Mouse (Mus musculus): ENCODE results near the gene Kcna10. TPM values are rescaled to one million over a fixed set of nuclear protein-coding genes. Genes with fewer than 3 reads are reported as not detected.

The Kcna10 gene
- polyA plus RNA-seq, 1 experiment from 2014 or later = not detected

GRCm38 (mm10) chr3:107229822-107230221, 47.0 kb downstream of the Kcna10 start:
- 75% methylated on average over 5 of the region's 5 CpGs for WGBS
- no peaks in the 10 kb centered on the region for H3K9me3 ChIP-seq (replicated peaks; ENCODE audit: control insufficient read depth, low read length)
- no peak overlapping the region for H3K9ac ChIP-seq (ENCODE audit: low read length)
- ATAC-seq (no peak), DNase-seq (ENCODE audit: low spot score) (no peak)
- no peaks in the 10 kb centered on the region for H3K4me1 ChIP-seq (ENCODE audit: control insufficient read depth, insufficient read depth, low read length)
- no peak overlapping the region for H3K4me2 ChIP-seq (ENCODE audit: low read length)
- no peak overlapping the region for H3K27ac ChIP-seq (ENCODE audit: low read depth, low read length)
- H3K27me3 ChIP-seq (replicated peaks; ENCODE audit: control insufficient read depth, insufficient read depth, low read length) = no peaks in the 10 kb centered on the region
- no peaks in the 10 kb centered on the region for H3K36me3 ChIP-seq (ENCODE audit: control insufficient read depth, insufficient read depth, low read length)
- H3K4me3 ChIP-seq (ENCODE audit: low read depth, low read length) = no peak overlapping the region

GRCm38 (mm10) chr3:107230527-107230926, 47.7 kb downstream of the Kcna10 start, which contains the start of gene A630076J17Rik:
A630076J17Rik (plus strand) TSS chr3:107230614.
- H3K4me3 ChIP-seq (ENCODE audit: low read depth, low read length) = no peak within 1 kb of the TSS
- no peaks in the 10 kb centered on the region for H3K36me3 ChIP-seq (ENCODE audit: control insufficient read depth, insufficient read depth, low read length)
- no peak within 1 kb of the TSS for H3K27ac ChIP-seq (ENCODE audit: low read depth, low read length)
- ATAC-seq = no peak
- whole genome bisulfite sequencing = 69% methylated on average over 1 of the region's 1 CpGs
- no peaks in the 10 kb centered on the region for H3K9me3 ChIP-seq (replicated peaks; ENCODE audit: control insufficient read depth, low read length)
- H3K9ac ChIP-seq (ENCODE audit: low read length) = no peak within 1 kb of the TSS
- H3K27me3 ChIP-seq (replicated peaks; ENCODE audit: control insufficient read depth, insufficient read depth, low read length) = no peaks in the 10 kb centered on the region
- no peaks in the 10 kb centered on the region for H3K4me1 ChIP-seq (ENCODE audit: control insufficient read depth, insufficient read depth, low read length)
- DNase-seq (ENCODE audit: low spot score) = no peak
- no peak within 1 kb of the TSS for H3K4me2 ChIP-seq (ENCODE audit: low read length)

GRCm38 (mm10) chr3:107231202-107231601, 48.3 kb downstream of the Kcna10 start:
- no peak overlapping the region for H3K27ac ChIP-seq (ENCODE audit: low read depth, low read length)
- ATAC-seq = no peak

GRCm38 (mm10) chr3:107233351-107233813, 50.5 kb downstream of the Kcna10 start:
- Histone ChIP-seq H3K27ac (ENCODE audit: low read depth, low read length) (no peak overlapping the region), H3K4me2 (ENCODE audit: low read length) (no peak overlapping the region), H3K27me3 (replicated peaks; ENCODE audit: control insufficient read depth, insufficient read depth, low read length) (no peaks in the 10 kb centered on the region), H3K4me1 (ENCODE audit: control insufficient read depth, insufficient read depth, low read length) (no peaks in the 10 kb centered on the region), H3K9me3 (replicated peaks; ENCODE audit: control insufficient read depth, low read length) (no peaks in the 10 kb centered on the region), H3K4me3 (ENCODE audit: low read depth, low read length) (no peak overlapping the region), H3K36me3 (ENCODE audit: control insufficient read depth, insufficient read depth, low read length) (no peaks in the 10 kb centered on the region), H3K9ac (ENCODE audit: low read length) (peak overlapping the region; percentile 3; the same call in 1 of the 2 replicates)
- peak; percentile 64 for ATAC-seq
- DNase-seq (ENCODE audit: low spot score) = peak; percentile 90
- WGBS = 7% methylated on average over 11 of the region's 11 CpGs

More at GRCm38 (mm10) chr3:107231202-107231601, 48.3 kb downstream of the Kcna10 start:
- Histone ChIP-seq H3K36me3 (ENCODE audit: control insufficient read depth, insufficient read depth, low read length) (no peaks in the 10 kb centered on the region), H3K4me1 (ENCODE audit: control insufficient read depth, insufficient read depth, low read length) (no peaks in the 10 kb centered on the region), H3K9ac (ENCODE audit: low read length) (no peak overlapping the region), H3K4me2 (ENCODE audit: low read length) (no peak overlapping the region), H3K27me3 (replicated peaks; ENCODE audit: control insufficient read depth, insufficient read depth, low read length) (no peaks in the 10 kb centered on the region), H3K9me3 (replicated peaks; ENCODE audit: control insufficient read depth, low read length) (no peaks in the 10 kb centered on the region), H3K4me3 (ENCODE audit: low read depth, low read length) (no peak overlapping the region)
- 69% methylated on average over 4 of the region's 4 CpGs for WGBS
- DNase-seq (ENCODE audit: low spot score) = no peak

GRCm38 (mm10) chr3:107233945-107234344, 51.1 kb downstream of the Kcna10 start:
- DNase-seq (ENCODE audit: low spot score) (no peak), ATAC-seq (peak; percentile 40; the same call in 1 of the 2 replicates)
- no peak overlapping the region for H3K27ac ChIP-seq (ENCODE audit: low read depth, low read length)
- WGBS = 22% methylated on average over 2 of the region's 2 CpGs
- H3K9me3 ChIP-seq (replicated peaks; ENCODE audit: control insufficient read depth, low read length) = no peaks in the 10 kb centered on the region
- H3K4me1 ChIP-seq (ENCODE audit: control insufficient read depth, insufficient read depth, low read length) = no peaks in the 10 kb centered on the region
- no peaks in the 10 kb centered on the region for H3K36me3 ChIP-seq (ENCODE audit: control insufficient read depth, insufficient read depth, low read length)
- no peaks in the 10 kb centered on the region for H3K27me3 ChIP-seq (replicated peaks; ENCODE audit: control insufficient read depth, insufficient read depth, low read length)
- no peak overlapping the region for H3K4me3 ChIP-seq (ENCODE audit: low read depth, low read length)
- no peak overlapping the region for H3K4me2 ChIP-seq (ENCODE audit: low read length)
- no peak overlapping the region for H3K9ac ChIP-seq (ENCODE audit: low read length)

GRCm38 (mm10) chr3:107238051-107238450, 55.2 kb downstream of the Kcna10 start:
- H3K36me3 ChIP-seq (ENCODE audit: control insufficient read depth, insufficient read depth, low read length) = no peaks in the 10 kb centered on the region
- H3K4me1 ChIP-seq (ENCODE audit: control insufficient read depth, insufficient read depth, low read length) = peaks cover 10% of the 10 kb centered on the region
- no peaks in the 10 kb centered on the region for H3K27me3 ChIP-seq (replicated peaks; ENCODE audit: control insufficient read depth, insufficient read depth, low read length)
- 60% methylated on average over 2 of the region's 2 CpGs for WGBS
- ATAC-seq (no peak), DNase-seq (ENCODE audit: low spot score) (no peak)
- H3K4me3 ChIP-seq (ENCODE audit: low read depth, low read length) = no peak overlapping the region
- no peaks in the 10 kb centered on the region for H3K9me3 ChIP-seq (replicated peaks; ENCODE audit: control insufficient read depth, low read length)
- no peak overlapping the region for H3K9ac ChIP-seq (ENCODE audit: low read length)
- H3K27ac ChIP-seq (ENCODE audit: low read depth, low read length) = no peak overlapping the region
- H3K4me2 ChIP-seq (ENCODE audit: low read length) = no peak overlapping the region

- no peak for ATAC-seq
- Histone ChIP-seq H3K4me2 (ENCODE audit: low read length) (no peak overlapping the region), H3K27me3 (replicated peaks; ENCODE audit: control insufficient read depth, insufficient read depth, low read length) (no peaks in the 10 kb centered on the region), H3K4me1 (ENCODE audit: control insufficient read depth, insufficient read depth, low read length) (peaks cover 10% of the 10 kb centered on the region), H3K9ac (ENCODE audit: low read length) (no peak overlapping the region), H3K27ac (ENCODE audit: low read depth, low read length) (no peak overlapping the region), H3K4me3 (ENCODE audit: low read depth, low read length) (no peak overlapping the region), H3K9me3 (replicated peaks; ENCODE audit: control insufficient read depth, low read length) (no peaks in the 10 kb centered on the region), H3K36me3 (ENCODE audit: control insufficient read depth, insufficient read depth, low read length) (no peaks in the 10 kb centered on the region)
- DNase-seq (ENCODE audit: low spot score) = no peak
- 86% methylated on average over 8 of the region's 8 CpGs for WGBS
Measured at GRCm38 (mm10) chr3:107238471-107238980, 55.7 kb downstream of the Kcna10 start.

GRCm38 (mm10) chr3:107239607-107240006, 56.8 kb downstream of the Kcna10 start, which contains the start of gene Prok1:
Prok1 (minus strand) TSS chr3:107239707.
- DNase-seq (ENCODE audit: low spot score) = no peak
- 92% methylated on average over 9 of the region's 9 CpGs for WGBS
- Histone ChIP-seq H3K36me3 (ENCODE audit: control insufficient read depth, insufficient read depth, low read length) (no peaks in the 10 kb centered on the region), H3K4me3 (ENCODE audit: low read depth, low read length) (no peak within 1 kb of the TSS), H3K4me1 (ENCODE audit: control insufficient read depth, insufficient read depth, low read length) (peaks cover 10% of the 10 kb centered on the region), H3K27ac (ENCODE audit: low read depth, low read length) (no peak within 1 kb of the TSS), H3K9ac (ENCODE audit: low read length) (no peak within 1 kb of the TSS), H3K27me3 (replicated peaks; ENCODE audit: control insufficient read depth, insufficient read depth, low read length) (no peaks in the 10 kb centered on the region), H3K9me3 (replicated peaks; ENCODE audit: control insufficient read depth, low read length) (no peaks in the 10 kb centered on the region), H3K4me2 (ENCODE audit: low read length) (no peak within 1 kb of the TSS)
- no peak for ATAC-seq

GRCm38 (mm10) chr3:107241389-107242094, 58.7 kb downstream of the Kcna10 start:
- DNase-seq (ENCODE audit: low spot score) = peak; percentile 74
- no peak overlapping the region for H3K27ac ChIP-seq (ENCODE audit: low read depth, low read length)
- 11% methylated on average over 14 of the region's 14 CpGs for WGBS
- H3K4me1 ChIP-seq (ENCODE audit: control insufficient read depth, insufficient read depth, low read length) = peaks cover 10% of the 10 kb centered on the region
- H3K27me3 ChIP-seq (replicated peaks; ENCODE audit: control insufficient read depth, insufficient read depth, low read length) = no peaks in the 10 kb centered on the region
- H3K9ac ChIP-seq (ENCODE audit: low read length) = peak overlapping the region; percentile 21; the same call in 1 of the 2 replicates
- ATAC-seq = peak; percentile 73
- peak overlapping the region; percentile 23; the same call in 1 of the 2 replicates for H3K4me2 ChIP-seq (ENCODE audit: low read length)
- no peaks in the 10 kb centered on the region for H3K36me3 ChIP-seq (ENCODE audit: control insufficient read depth, insufficient read depth, low read length)
- H3K4me3 ChIP-seq (ENCODE audit: low read depth, low read length) = no peak overlapping the region
- no peaks in the 10 kb centered on the region for H3K9me3 ChIP-seq (replicated peaks; ENCODE audit: control insufficient read depth, low read length)
